Mouse (Mus musculus): ENCODE results near the gene Gm20388. TPM values are rescaled to one million over a fixed set of nuclear protein-coding genes. Genes with fewer than 3 reads are reported as not detected.

The Gm20388 gene
- polyA plus RNA-seq, 1 experiment from 2014 or later = 5.3 TPM

- 66% methylated on average over 6 of the region's 6 CpGs for WGBS
- Histone ChIP-seq H3K27ac (ENCODE audit: low read depth, low read length) (no peak overlapping the region), H3K4me3 (ENCODE audit: low read depth, low read length) (no peak overlapping the region), H3K9me3 (ENCODE audit: control insufficient read depth, low read length) (no peaks in the 10 kb centered on the region), H3K4me2 (no peak overlapping the region), H3K36me3 (ENCODE audit: control insufficient read depth, insufficient read depth, low read length) (no peaks in the 10 kb centered on the region), H3K4me1 (replicated peaks; ENCODE audit: control insufficient read depth, insufficient read depth, low read length) (peaks cover 10% of the 10 kb centered on the region), H3K27me3 (replicated peaks; ENCODE audit: control insufficient read depth, insufficient read depth, low read length) (no peaks in the 10 kb centered on the region), H3K9ac (ENCODE audit: low read depth, low read length) (no peak overlapping the region)
- DNase-seq (ENCODE audit: low spot score) = no peak
- no peak for ATAC-seq (replicated peaks; ENCODE audit: low FRiP score)
Measured at GRCm38 (mm10) chr8:122371706-122372105, 2461.1 kb downstream of the Gm20388 start.

- H3K4me3 ChIP-seq (ENCODE audit: low read depth, low read length) = peak overlapping the region; percentile 95
- H3K9ac ChIP-seq (ENCODE audit: low read depth, low read length) = 0 out of 2 replicates have a peak overlapping the region, but pooled peaks have one; percentile 20
- H3K36me3 ChIP-seq (ENCODE audit: control insufficient read depth, insufficient read depth, low read length) = peaks cover 8% of the 10 kb centered on the region
- H3K4me1 ChIP-seq (replicated peaks; ENCODE audit: control insufficient read depth, insufficient read depth, low read length) = peaks cover 16% of the 10 kb centered on the region
- no peaks in the 10 kb centered on the region for H3K27me3 ChIP-seq (replicated peaks; ENCODE audit: control insufficient read depth, insufficient read depth, low read length)
- WGBS = 84% methylated on average over 7 of the region's 7 CpGs
- ATAC-seq (replicated peaks; ENCODE audit: low FRiP score) = no peak
- H3K27ac ChIP-seq (ENCODE audit: low read depth, low read length) = no peak overlapping the region
- H3K4me2 ChIP-seq = peak overlapping the region; percentile 82
- no peaks in the 10 kb centered on the region for H3K9me3 ChIP-seq (ENCODE audit: control insufficient read depth, low read length)
- no peak for DNase-seq (ENCODE audit: low spot score)
Measured at GRCm38 (mm10) chr8:122375320-122375719, 2464.7 kb downstream of the Gm20388 start.

GRCm38 (mm10) chr8:122375751-122376364, 2465.2 kb downstream of the Gm20388 start:
- Histone ChIP-seq H3K9me3 (ENCODE audit: control insufficient read depth, low read length) (no peaks in the 10 kb centered on the region), H3K27me3 (replicated peaks; ENCODE audit: control insufficient read depth, insufficient read depth, low read length) (no peaks in the 10 kb centered on the region), H3K4me1 (replicated peaks; ENCODE audit: control insufficient read depth, insufficient read depth, low read length) (peaks cover 16% of the 10 kb centered on the region), H3K27ac (ENCODE audit: low read depth, low read length) (no peak overlapping the region), H3K4me3 (ENCODE audit: low read depth, low read length) (peak overlapping the region; percentile 95), H3K36me3 (ENCODE audit: control insufficient read depth, insufficient read depth, low read length) (peaks cover 9% of the 10 kb centered on the region), H3K9ac (ENCODE audit: low read depth, low read length) (peak overlapping the region; percentile 94), H3K4me2 (peak overlapping the region; percentile 82)
- 19% methylated on average over 13 of the region's 13 CpGs for WGBS
- peak; percentile 10; the same call in 1 of the 2 replicates for ATAC-seq (replicated peaks; ENCODE audit: low FRiP score)
- no peak for DNase-seq (ENCODE audit: low spot score)

GRCm38 (mm10) chr8:122376365-122377231, 2466.0 kb downstream of the Gm20388 start, which contains the start of gene Zc3h18:
Gene Zc3h18, plus strand, starts transcription at chr8:122376609.
- H3K4me1 ChIP-seq (replicated peaks; ENCODE audit: control insufficient read depth, insufficient read depth, low read length) = peaks cover 16% of the 10 kb centered on the region
- peak within 1 kb of the TSS; percentile 82 for H3K4me2 ChIP-seq
- DNase-seq (ENCODE audit: low spot score) = peak; percentile 99
- peak within 1 kb of the TSS; percentile 95 for H3K4me3 ChIP-seq (ENCODE audit: low read depth, low read length)
- peak; percentile 93 for ATAC-seq (replicated peaks; ENCODE audit: low FRiP score)
- peak within 1 kb of the TSS; percentile 89 for H3K27ac ChIP-seq (ENCODE audit: low read depth, low read length)
- H3K9ac ChIP-seq (ENCODE audit: low read depth, low read length) = peak within 1 kb of the TSS; percentile 94
- H3K27me3 ChIP-seq (replicated peaks; ENCODE audit: control insufficient read depth, insufficient read depth, low read length) = no peaks in the 10 kb centered on the region
- peaks cover 12% of the 10 kb centered on the region for H3K36me3 ChIP-seq (ENCODE audit: control insufficient read depth, insufficient read depth, low read length)
- H3K9me3 ChIP-seq (ENCODE audit: control insufficient read depth, low read length) = no peaks in the 10 kb centered on the region
- WGBS = under 1% methylated on average over 103 of the region's 107 CpGs

- DNase-seq (ENCODE audit: low spot score) (no peak), ATAC-seq (replicated peaks; ENCODE audit: low FRiP score) (no peak)
- Histone ChIP-seq H3K27me3 (replicated peaks; ENCODE audit: control insufficient read depth, insufficient read depth, low read length) (no peaks in the 10 kb centered on the region), H3K36me3 (ENCODE audit: control insufficient read depth, insufficient read depth, low read length) (peaks cover 60% of the 10 kb centered on the region), H3K9me3 (ENCODE audit: control insufficient read depth, low read length) (no peaks in the 10 kb centered on the region), H3K4me1 (replicated peaks; ENCODE audit: control insufficient read depth, insufficient read depth, low read length) (peaks cover 3% of the 10 kb centered on the region; the same call in 1 of the 2 replicates), H3K9ac (ENCODE audit: low read depth, low read length) (no peak overlapping the region), H3K27ac (ENCODE audit: low read depth, low read length) (no peak overlapping the region), H3K4me3 (ENCODE audit: low read depth, low read length) (no peak overlapping the region), H3K4me2 (no peak overlapping the region)
- 84% methylated on average over 4 of the region's 4 CpGs for WGBS
Measured at GRCm38 (mm10) chr8:122383039-122383438, 2472.4 kb downstream of the Gm20388 start.

GRCm38 (mm10) chr8:122389357-122389756, 2478.7 kb downstream of the Gm20388 start:
- Histone ChIP-seq H3K4me2 (no peak overlapping the region), H3K36me3 (ENCODE audit: control insufficient read depth, insufficient read depth, low read length) (peaks cover 67% of the 10 kb centered on the region)

GRCm38 (mm10) chr8:122390758-122391157, 2480.1 kb downstream of the Gm20388 start:
- DNase-seq (ENCODE audit: low spot score) (no peak), ATAC-seq (replicated peaks; ENCODE audit: low FRiP score) (no peak)
- WGBS = 80% methylated on average over 3 of the region's 3 CpGs
- H3K27ac ChIP-seq (ENCODE audit: low read depth, low read length) = no peak overlapping the region
- no peak overlapping the region for H3K9ac ChIP-seq (ENCODE audit: low read depth, low read length)
- H3K36me3 ChIP-seq (ENCODE audit: control insufficient read depth, insufficient read depth, low read length) = peaks cover 53% of the 10 kb centered on the region
- H3K4me1 ChIP-seq (replicated peaks; ENCODE audit: control insufficient read depth, insufficient read depth, low read length) = no peaks in the 10 kb centered on the region
- H3K27me3 ChIP-seq (replicated peaks; ENCODE audit: control insufficient read depth, insufficient read depth, low read length) = no peaks in the 10 kb centered on the region
- H3K4me2 ChIP-seq = no peak overlapping the region
- H3K4me3 ChIP-seq (ENCODE audit: low read depth, low read length) = no peak overlapping the region
- no peaks in the 10 kb centered on the region for H3K9me3 ChIP-seq (ENCODE audit: control insufficient read depth, low read length)

More at GRCm38 (mm10) chr8:122389357-122389756, 2478.7 kb downstream of the Gm20388 start:
- Histone ChIP-seq H3K9ac (ENCODE audit: low read depth, low read length) (no peak overlapping the region), H3K4me3 (ENCODE audit: low read depth, low read length) (no peak overlapping the region), H3K27me3 (replicated peaks; ENCODE audit: control insufficient read depth, insufficient read depth, low read length) (no peaks in the 10 kb centered on the region), H3K9me3 (ENCODE audit: control insufficient read depth, low read length) (no peaks in the 10 kb centered on the region), H3K4me1 (replicated peaks; ENCODE audit: control insufficient read depth, insufficient read depth, low read length) (no peaks in the 10 kb centered on the region), H3K27ac (ENCODE audit: low read depth, low read length) (no peak overlapping the region)
- WGBS = 81% methylated on average over 3 of the region's 3 CpGs
- no peak for ATAC-seq (replicated peaks; ENCODE audit: low FRiP score)
- DNase-seq (ENCODE audit: low spot score) = no peak

- no peak overlapping the region for H3K4me3 ChIP-seq (ENCODE audit: low read depth, low read length)
- H3K9me3 ChIP-seq (ENCODE audit: control insufficient read depth, low read length) = no peaks in the 10 kb centered on the region
- H3K4me1 ChIP-seq (replicated peaks; ENCODE audit: control insufficient read depth, insufficient read depth, low read length) = no peaks in the 10 kb centered on the region
Measured at GRCm38 (mm10) chr8:122393717-122394116, 2483.1 kb downstream of the Gm20388 start.

More at GRCm38 (mm10) chr8:122393717-122394116, 2483.1 kb downstream of the Gm20388 start:
- H3K27me3 ChIP-seq (replicated peaks; ENCODE audit: control insufficient read depth, insufficient read depth, low read length) = no peaks in the 10 kb centered on the region
- DNase-seq (ENCODE audit: low spot score) (no peak), ATAC-seq (replicated peaks; ENCODE audit: low FRiP score) (no peak)
- H3K36me3 ChIP-seq (ENCODE audit: control insufficient read depth, insufficient read depth, low read length) = peaks cover 41% of the 10 kb centered on the region
- no peak overlapping the region for H3K4me2 ChIP-seq
- H3K27ac ChIP-seq (ENCODE audit: low read depth, low read length) = no peak overlapping the region
- no peak overlapping the region for H3K9ac ChIP-seq (ENCODE audit: low read depth, low read length)
